Mouse (Mus musculus) hindbrain, embryonic 11.5 days (tissue): ENCODE measurements around the gene Dock6. TPM values are rescaled to one million over a fixed set of nuclear protein-coding genes. Genes with fewer than 3 reads are reported as not detected.

Experiments used
- ATAC-seq: fragments of 200-750 bp; cut with Nextera tagmentation; 2 replicates; pipeline ENCODE4 v1.8.0; 2017; ENCODE audit warnings: mild to moderate bottlenecking, moderate TSS enrichment, moderate library complexity; ENCODE audit not compliant: low FRiP score
- DNase-seq: peaks from one replicate; pipeline ENCODE4 v3.0.0-alpha.2; 2015; ENCODE audit warnings: low spot score
- H3K27ac ChIP-seq: fragments of 300-500 bp; sonication (generic); 2 replicates; pipeline ENCODE4 v1.5.1; 2014; ENCODE audit warnings: mild to moderate bottlenecking, low read depth, low read length
- H3K27me3 ChIP-seq: fragments of 300-500 bp; sonication (generic); 2 replicates; pipeline ENCODE4 v1.6.1; 2014; ENCODE audit warnings: mild to moderate bottlenecking, low read length, moderate library complexity, mixed read lengths; ENCODE audit not compliant: control insufficient read depth, insufficient read depth
- H3K36me3 ChIP-seq: fragments of 300-500 bp; sonication (generic); 2 replicates; pipeline ENCODE4 v1.6.1; 2014; ENCODE audit warnings: mild to moderate bottlenecking, low read length, moderate library complexity, mixed read lengths; ENCODE audit not compliant: control insufficient read depth, insufficient read depth
- H3K4me1 ChIP-seq: fragments of 300-500 bp; sonication (generic); replicated peaks from 2 replicates; pipeline ENCODE4 v1.6.1; 2014; ENCODE audit warnings: low read length, mixed read lengths; ENCODE audit not compliant: control insufficient read depth, insufficient read depth
- H3K4me2 ChIP-seq: fragments of 300-500 bp; sonication (generic); replicated peaks from 2 replicates; pipeline ENCODE4 v1.6.1; 2014; ENCODE audit warnings: mild to moderate bottlenecking, low read depth, low read length
- H3K4me3 ChIP-seq: fragments of 300-500 bp; sonication (generic); 2 replicates; pipeline ENCODE4 v1.5.1; 2014; ENCODE audit warnings: low read depth, low read length
- H3K9ac ChIP-seq: fragments of 300-500 bp; sonication (generic); 2 replicates; pipeline ENCODE4 v1.6.1; 2014; ENCODE audit warnings: low read depth, low read length
- H3K9me3 ChIP-seq: fragments of 300-500 bp; sonication (generic); 2 replicates; pipeline ENCODE4 v1.6.1; 2016; ENCODE audit warnings: low read length; ENCODE audit not compliant: control insufficient read depth
- WGBS: fragments of 180-500 bp; shearing (Covaris S2); extraction: QIAGEN DNeasy Blood & Tissue Kit; methylation state at CpG from one replicate; pipeline ENCODE4 v1.1.7; 2014; 5-methylcytosine and 5-hydroxymethylcytosine counted together
- polyA plus RNA-seq: library from polyadenylated mRNA; unstranded; fragments of >200 nt; fragmentation: Nextera tagmentation; extraction: Ambion mirVana; gene quantifications from 2 replicates; pipeline ENCODE4 v1.2.1, GENCODE M21; 2014

Gene Dock6
- polyA plus RNA-seq, 1 experiment from 2014 or later, result 21.4 TPM

- WGBS, result 66% methylated on average over 10 of the region's 10 CpGs
- Histone ChIP-seq H3K9ac (no peak overlapping the region), H3K36me3 (no peaks in the 10 kb centered on the region), H3K9me3 (no peaks in the 10 kb centered on the region), H3K27me3 (no peaks in the 10 kb centered on the region), H3K4me2 (no peak overlapping the region), H3K4me1 (no peaks in the 10 kb centered on the region), H3K4me3 (no peak overlapping the region), H3K27ac (no peak overlapping the region)
- ATAC-seq (no peak), DNase-seq (no peak)
These were observed 28.1 kb downstream of the Dock6 start for GRCm38 (mm10) chr9:21824366-21824765.

GRCm38 (mm10) chr9:21823957-21824356 is 28.5 kb downstream of the Dock6 start:
- Histone ChIP-seq H3K4me3 (no peak overlapping the region), H3K9me3 (no peaks in the 10 kb centered on the region), H3K4me2 (no peak overlapping the region), H3K4me1 (no peaks in the 10 kb centered on the region), H3K9ac (no peak overlapping the region), H3K36me3 (no peaks in the 10 kb centered on the region), H3K27ac (no peak overlapping the region), H3K27me3 (no peaks in the 10 kb centered on the region)
- WGBS, result 53% methylated on average over 4 of the region's 4 CpGs
- ATAC-seq (no peak), DNase-seq (no peak)

GRCm38 (mm10) chr9:21822686-21823085 is 29.7 kb downstream of the Dock6 start:
- no peak for ATAC-seq
- DNase-seq, result no peak
- WGBS, result 90% methylated on average over 6 of the region's 6 CpGs
- H3K27ac ChIP-seq, result no peak overlapping the region
- no peak overlapping the region for H3K4me2 ChIP-seq
- no peaks in the 10 kb centered on the region for H3K27me3 ChIP-seq
- H3K4me1 ChIP-seq, result no peaks in the 10 kb centered on the region
- peaks cover 1% of the 10 kb centered on the region; the same call in 1 of the 2 replicates for H3K36me3 ChIP-seq
- H3K9me3 ChIP-seq, result no peaks in the 10 kb centered on the region
- H3K9ac ChIP-seq, result no peak overlapping the region
- H3K4me3 ChIP-seq, result no peak overlapping the region

GRCm38 (mm10) chr9:21820183-21820582 is 32.3 kb downstream of the Dock6 start:
- DNase-seq (no peak), ATAC-seq (no peak)
- Histone ChIP-seq H3K9me3 (no peaks in the 10 kb centered on the region), H3K4me3 (no peak overlapping the region), H3K27me3 (no peaks in the 10 kb centered on the region), H3K36me3 (peaks cover 4% of the 10 kb centered on the region; the same call in 1 of the 2 replicates), H3K4me1 (no peaks in the 10 kb centered on the region), H3K4me2 (no peak overlapping the region), H3K9ac (no peak overlapping the region), H3K27ac (no peak overlapping the region)
- WGBS, result 83% methylated on average over 12 of the region's 12 CpGs

GRCm38 (mm10) chr9:21819181-21819729 is 33.2 kb downstream of the Dock6 start:
- H3K9ac ChIP-seq, result no peak overlapping the region
- no peak overlapping the region for H3K4me3 ChIP-seq
- H3K4me1 ChIP-seq, result no peaks in the 10 kb centered on the region
- DNase-seq, result no peak
- no peak overlapping the region for H3K4me2 ChIP-seq
- WGBS, result 84% methylated on average over 2 of the region's 2 CpGs
- H3K9me3 ChIP-seq, result no peaks in the 10 kb centered on the region
- H3K27ac ChIP-seq, result no peak overlapping the region
- ATAC-seq, result no peak
- H3K36me3 ChIP-seq, result peaks cover 4% of the 10 kb centered on the region; the same call in 1 of the 2 replicates
- no peaks in the 10 kb centered on the region for H3K27me3 ChIP-seq

- no peak overlapping the region for H3K27ac ChIP-seq
- no peak overlapping the region for H3K4me3 ChIP-seq
- no peaks in the 10 kb centered on the region for H3K9me3 ChIP-seq
- 93% methylated on average over 6 of the region's 6 CpGs for WGBS
- no peak overlapping the region for H3K9ac ChIP-seq
- no peak overlapping the region for H3K4me2 ChIP-seq
- no peak for ATAC-seq
- no peak for DNase-seq
- H3K27me3 ChIP-seq, result no peaks in the 10 kb centered on the region
- peaks cover 4% of the 10 kb centered on the region; the same call in 1 of the 2 replicates for H3K36me3 ChIP-seq
- no peaks in the 10 kb centered on the region for H3K4me1 ChIP-seq
These were observed 33.9 kb downstream of the Dock6 start for GRCm38 (mm10) chr9:21818561-21818960.

- H3K4me2 ChIP-seq, result no peak overlapping the region
- no peak overlapping the region for H3K4me3 ChIP-seq
- no peaks in the 10 kb centered on the region for H3K4me1 ChIP-seq
- H3K9ac ChIP-seq, result no peak overlapping the region
- no peaks in the 10 kb centered on the region for H3K9me3 ChIP-seq
- H3K36me3 ChIP-seq, result peaks cover 4% of the 10 kb centered on the region; the same call in 1 of the 2 replicates
- 84% methylated on average over 4 of the region's 4 CpGs for WGBS
- no peaks in the 10 kb centered on the region for H3K27me3 ChIP-seq
- ATAC-seq (no peak), DNase-seq (no peak)
- H3K27ac ChIP-seq, result no peak overlapping the region
These were observed 34.3 kb downstream of the Dock6 start for GRCm38 (mm10) chr9:21818125-21818524.

- no peak overlapping the region for H3K4me2 ChIP-seq
- ATAC-seq (no peak), DNase-seq (no peak)
- H3K4me3 ChIP-seq, result no peak overlapping the region
- WGBS, result 71% methylated on average over 9 of the region's 9 CpGs
- no peak overlapping the region for H3K27ac ChIP-seq
- no peaks in the 10 kb centered on the region for H3K9me3 ChIP-seq
- no peak overlapping the region for H3K9ac ChIP-seq
- no peaks in the 10 kb centered on the region for H3K4me1 ChIP-seq
- peaks cover 4% of the 10 kb centered on the region; the same call in 1 of the 2 replicates for H3K36me3 ChIP-seq
- H3K27me3 ChIP-seq, result no peaks in the 10 kb centered on the region
These were observed 35.6 kb downstream of the Dock6 start for GRCm38 (mm10) chr9:21816716-21817305.

- Histone ChIP-seq H3K9me3 (no peaks in the 10 kb centered on the region), H3K27me3 (no peaks in the 10 kb centered on the region), H3K9ac (no peak overlapping the region), H3K36me3 (no peaks in the 10 kb centered on the region), H3K4me3 (no peak overlapping the region), H3K27ac (no peak overlapping the region), H3K4me1 (no peaks in the 10 kb centered on the region), H3K4me2 (no peak overlapping the region)
- WGBS, result 92% methylated on average over 5 of the region's 5 CpGs
- ATAC-seq (no peak), DNase-seq (no peak)
These were observed 41.3 kb downstream of the Dock6 start for GRCm38 (mm10) chr9:21811170-21811569.
